Mouse (Mus musculus): ENCODE measurements at regions not wholly inside any gene's neighbourhood (a gene's known extent, or its start where the extent isn't known, plus 50 kb on each side); places are given as distances from the start of the nearest gene placed in this dataset.

- DNase-seq (ENCODE audit: low spot score) = no peak
These were observed 146.7 kb downstream of the Slc4a3 start for GRCm38 (mm10) chr1:75692781-75693180.

GRCm38 (mm10) chr1:75693231-75693914 lies 147.3 kb downstream of the Slc4a3 start:
- DNase-seq (ENCODE audit: low spot score) = no peak

GRCm38 (mm10) chr1:75704832-75705650 lies 159.0 kb downstream of the Slc4a3 start:
- DNase-seq (ENCODE audit: low spot score) = peak; percentile 49

DNA sequence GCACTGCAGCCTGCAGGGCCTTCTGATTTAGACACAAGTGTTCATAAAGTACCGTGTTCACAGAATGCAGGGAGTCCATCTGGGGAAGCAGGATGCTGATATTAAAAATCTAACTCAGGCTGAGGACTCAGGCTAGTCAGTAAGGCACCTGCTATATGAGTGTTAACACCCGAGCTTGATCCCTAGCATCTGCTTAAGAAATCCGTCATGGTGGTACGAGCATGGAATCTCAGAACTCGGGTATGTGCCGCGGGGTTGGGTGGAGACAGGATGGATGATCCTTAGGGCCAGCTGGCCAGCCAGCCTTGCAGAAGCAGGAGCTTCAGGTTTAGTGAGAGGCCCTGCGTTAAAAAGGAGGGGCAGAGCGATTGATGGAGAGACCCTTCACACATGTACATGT lies 160.1 kb downstream of the Slc4a3 start:
- DNase-seq (ENCODE audit: low spot score) = peak; percentile 12

DNA sequence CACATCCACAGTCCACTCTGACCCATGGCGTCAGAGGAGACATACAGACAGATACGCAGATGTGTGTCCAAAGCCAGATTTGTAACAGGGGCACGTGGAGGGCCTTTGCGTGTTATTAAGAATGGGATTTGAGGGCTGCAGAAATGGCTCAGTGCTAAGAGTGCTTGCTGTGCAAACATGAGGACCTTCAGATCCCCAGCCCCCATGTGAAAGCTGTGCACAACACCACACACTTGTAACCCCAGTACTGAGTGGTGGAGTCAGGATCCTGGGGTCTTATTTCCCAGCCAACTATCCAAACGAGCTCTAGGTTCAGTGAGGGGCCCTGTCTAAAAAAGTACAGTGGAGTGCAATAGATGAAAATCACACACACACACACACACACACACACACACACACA lies 177.4 kb downstream of the Slc4a3 start:
- no peak for DNase-seq (ENCODE audit: low spot score)

- DNase-seq (ENCODE audit: low spot score) = no peak
These were observed 179.3 kb downstream of the Slc4a3 start for GRCm38 (mm10) chr1:75725329-75725728.

- no peak for DNase-seq (ENCODE audit: low spot score)
These were observed 182.8 kb downstream of the Slc4a3 start for GRCm38 (mm10) chr1:75728859-75729258.

DNA sequence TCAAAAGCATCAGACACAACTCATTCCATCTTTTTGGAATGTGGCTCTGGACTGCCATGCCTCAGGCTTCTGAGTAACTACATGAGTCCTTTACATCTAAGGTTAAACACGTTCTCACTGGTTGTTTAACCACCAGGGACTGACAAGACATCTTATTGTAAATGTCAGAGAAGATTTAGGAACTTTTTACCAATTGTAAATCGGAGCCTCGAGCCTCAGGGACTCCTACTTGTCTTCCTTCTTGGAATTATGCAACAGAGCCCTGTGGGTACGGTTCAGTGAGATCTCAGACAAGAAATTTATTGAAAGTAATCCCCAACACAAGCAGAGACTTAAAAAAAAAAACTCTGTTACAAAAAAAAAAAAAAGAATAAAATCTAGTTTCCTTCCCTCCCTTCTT lies 187.7 kb downstream of the Slc4a3 start:
- DNase-seq (ENCODE audit: low spot score) = no peak

- DNase-seq (ENCODE audit: low spot score) = no peak
These were observed 192.6 kb downstream of the Slc4a3 start for GRCm38 (mm10) chr1:75738651-75739050.

- no peak for DNase-seq (ENCODE audit: low spot score)
These were observed 203.7 kb downstream of the Slc4a3 start for GRCm38 (mm10) chr1:75749665-75750221.

DNA sequence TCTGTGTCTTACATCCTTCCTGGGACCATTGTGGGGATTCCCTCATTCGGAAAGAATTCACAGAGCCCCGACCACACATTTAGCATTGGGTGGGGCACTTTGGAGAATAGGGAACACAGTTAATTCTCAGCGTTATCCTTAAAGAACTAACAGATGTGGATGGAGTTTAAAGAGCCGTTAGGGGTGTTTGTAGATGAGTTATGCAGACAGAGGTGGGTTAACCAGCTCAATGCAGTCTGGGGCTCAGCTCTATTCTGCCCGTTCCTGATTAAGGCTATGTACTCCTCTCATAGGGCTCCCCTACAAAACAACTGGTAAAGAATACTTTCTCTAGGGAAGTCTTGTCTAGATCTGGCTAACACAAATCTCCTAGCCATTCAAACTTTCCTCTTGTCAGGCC lies 226.1 kb downstream of the Slc4a3 start:
- DNase-seq (ENCODE audit: low spot score) = no peak

GRCm38 (mm10) chr1:75773014-75773413 lies 226.9 kb downstream of the Slc4a3 start:
- no peak for DNase-seq (ENCODE audit: low spot score)

DNA sequence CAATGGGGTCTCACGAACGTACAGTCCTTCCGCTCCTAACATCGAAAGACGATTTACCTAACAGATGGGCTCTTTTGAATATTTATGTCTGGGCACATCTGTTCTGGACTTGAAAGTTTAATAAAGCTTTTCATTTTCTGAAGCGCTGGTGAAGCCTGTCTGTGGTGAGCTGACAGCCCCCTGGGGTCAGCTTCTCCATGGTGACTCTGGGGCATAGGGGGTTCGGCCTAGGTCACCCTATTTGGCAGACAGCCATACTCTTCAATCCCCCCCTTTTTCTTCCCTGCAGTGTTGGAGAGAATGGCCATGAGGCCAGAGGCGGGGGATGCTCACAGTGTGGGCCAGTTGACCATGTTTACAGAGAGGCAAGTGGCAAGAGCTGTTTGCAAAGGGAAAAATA lies 232.8 kb downstream of the Slc4a3 start:
- DNase-seq (ENCODE audit: low spot score) = no peak

DNA sequence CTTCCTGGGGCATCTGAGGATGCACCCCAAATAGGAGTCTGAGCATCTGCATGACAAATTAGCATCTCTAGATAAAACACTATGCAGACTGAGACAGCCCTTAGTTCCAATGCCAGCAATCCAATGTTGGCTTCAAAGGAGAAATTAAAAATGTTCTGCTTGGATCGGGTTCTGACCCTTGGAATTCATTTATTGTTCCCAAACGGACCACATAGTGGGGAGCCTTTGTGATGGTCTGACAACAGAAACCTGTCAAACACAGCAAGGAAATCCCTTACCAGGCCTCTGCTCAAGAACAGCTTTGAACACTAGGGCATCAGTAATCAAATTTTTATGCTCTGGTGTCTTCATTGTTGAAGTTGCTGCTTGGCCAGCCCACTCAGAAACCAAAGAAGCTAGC lies 237.1 kb downstream of the Slc4a3 start:
- no peak for DNase-seq (ENCODE audit: low spot score)

DNA sequence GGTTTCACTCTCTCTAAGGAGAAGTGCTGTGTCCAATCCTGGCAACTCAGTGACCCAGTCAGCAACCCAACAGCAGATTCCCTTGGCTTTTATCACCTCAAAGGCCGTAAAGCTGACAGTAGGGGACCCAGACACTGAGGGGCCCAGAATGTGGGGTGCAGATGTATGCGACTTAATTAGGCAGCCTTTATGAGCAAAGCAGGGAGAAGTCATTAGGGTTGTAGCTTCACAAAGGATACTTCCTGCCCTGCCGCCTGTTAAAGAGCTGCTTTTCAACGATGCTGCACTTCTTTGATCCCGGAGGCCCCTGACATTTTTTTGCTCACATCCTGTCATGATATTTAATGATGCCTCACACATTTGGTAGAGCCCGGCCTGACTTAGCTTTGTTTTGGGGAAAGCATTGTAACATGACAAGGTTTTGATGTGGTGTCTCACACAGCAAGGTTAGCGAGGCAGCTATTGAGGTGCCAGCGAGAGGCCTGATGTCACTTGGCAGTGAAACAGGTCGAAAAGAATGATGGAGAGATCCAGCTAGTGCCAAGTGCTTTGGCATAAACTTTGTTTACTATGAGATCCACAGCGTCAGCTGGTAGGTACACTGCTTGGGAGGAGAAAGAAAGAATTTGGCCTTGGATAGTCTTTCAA lies 240.2 kb downstream of the Slc4a3 start:
- DNase-seq (ENCODE audit: low spot score) = no peak

- DNase-seq (ENCODE audit: low spot score) = no peak
These were observed 245.4 kb downstream of the Slc4a3 start for GRCm38 (mm10) chr1:75791509-75791908.

- DNase-seq (ENCODE audit: low spot score) = no peak
These were observed 251.7 kb downstream of the Slc4a3 start for GRCm38 (mm10) chr1:75797793-75798192.

DNA sequence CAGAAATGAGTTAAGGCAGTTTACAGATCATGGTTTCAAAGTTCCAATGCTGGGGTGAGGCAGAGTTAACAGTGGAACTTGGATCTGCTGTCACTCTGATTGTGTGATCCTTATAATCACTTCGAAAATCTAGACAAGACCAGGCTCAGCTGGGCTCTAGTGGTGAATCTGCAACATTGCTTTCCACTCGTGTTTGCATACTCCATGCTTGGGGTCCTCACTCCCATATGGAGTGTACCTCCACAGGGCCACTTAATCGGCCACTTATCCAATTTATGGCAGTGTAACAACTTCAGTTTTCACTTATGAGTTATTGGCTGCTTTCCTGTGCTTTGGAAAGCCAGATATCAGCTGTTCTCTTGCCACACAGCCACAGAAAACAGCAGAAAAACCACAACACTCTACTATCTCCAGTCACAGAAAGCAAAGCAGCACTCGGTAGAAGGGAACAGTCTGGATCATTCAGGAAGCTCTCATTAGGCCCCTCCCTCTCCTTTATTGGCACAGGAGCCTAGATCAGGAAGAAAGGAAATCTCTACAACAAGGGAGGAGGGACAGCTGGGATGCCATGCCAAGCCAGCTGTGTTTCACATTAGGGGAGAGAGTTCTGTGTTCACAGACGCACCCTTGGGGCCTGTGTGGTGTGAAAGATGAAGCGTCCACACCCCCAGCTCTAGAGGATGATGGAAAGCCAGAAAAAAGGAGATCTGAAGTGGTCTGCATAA lies 252.5 kb downstream of the Slc4a3 start:
- DNase-seq (ENCODE audit: low spot score) = no peak

GRCm38 (mm10) chr1:75804473-75804872 lies 258.4 kb downstream of the Slc4a3 start:
- DNase-seq (ENCODE audit: low spot score) = peak; percentile 48

GRCm38 (mm10) chr1:75812471-75812870 lies 266.4 kb downstream of the Slc4a3 start:
- DNase-seq (ENCODE audit: low spot score) = no peak

DNA sequence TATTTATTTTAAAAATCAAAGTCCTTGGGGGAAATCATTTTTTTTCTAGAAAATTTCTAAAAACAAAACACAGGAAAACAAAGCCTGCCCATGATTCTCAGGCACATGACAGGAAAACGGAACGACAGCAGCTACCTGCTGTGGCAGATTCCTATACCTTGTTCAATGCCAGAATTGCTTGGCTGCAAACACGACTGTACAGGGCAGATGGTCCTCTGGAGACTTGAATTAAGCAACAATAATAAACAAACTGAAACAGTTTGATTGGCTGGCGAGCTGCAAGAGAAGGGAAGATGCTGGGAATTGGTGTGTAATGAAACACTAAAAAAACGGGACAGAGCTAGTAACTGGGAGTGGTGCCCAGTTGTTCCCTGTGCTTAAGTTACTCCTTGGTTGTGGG lies 280.1 kb downstream of the Slc4a3 start:
- DNase-seq (ENCODE audit: low spot score) = no peak

Data from embryo, embryonic 10 days (tissue).